8 mouse cellular contexts compared by ENCODE assay signal in the genomic region with DNA sequence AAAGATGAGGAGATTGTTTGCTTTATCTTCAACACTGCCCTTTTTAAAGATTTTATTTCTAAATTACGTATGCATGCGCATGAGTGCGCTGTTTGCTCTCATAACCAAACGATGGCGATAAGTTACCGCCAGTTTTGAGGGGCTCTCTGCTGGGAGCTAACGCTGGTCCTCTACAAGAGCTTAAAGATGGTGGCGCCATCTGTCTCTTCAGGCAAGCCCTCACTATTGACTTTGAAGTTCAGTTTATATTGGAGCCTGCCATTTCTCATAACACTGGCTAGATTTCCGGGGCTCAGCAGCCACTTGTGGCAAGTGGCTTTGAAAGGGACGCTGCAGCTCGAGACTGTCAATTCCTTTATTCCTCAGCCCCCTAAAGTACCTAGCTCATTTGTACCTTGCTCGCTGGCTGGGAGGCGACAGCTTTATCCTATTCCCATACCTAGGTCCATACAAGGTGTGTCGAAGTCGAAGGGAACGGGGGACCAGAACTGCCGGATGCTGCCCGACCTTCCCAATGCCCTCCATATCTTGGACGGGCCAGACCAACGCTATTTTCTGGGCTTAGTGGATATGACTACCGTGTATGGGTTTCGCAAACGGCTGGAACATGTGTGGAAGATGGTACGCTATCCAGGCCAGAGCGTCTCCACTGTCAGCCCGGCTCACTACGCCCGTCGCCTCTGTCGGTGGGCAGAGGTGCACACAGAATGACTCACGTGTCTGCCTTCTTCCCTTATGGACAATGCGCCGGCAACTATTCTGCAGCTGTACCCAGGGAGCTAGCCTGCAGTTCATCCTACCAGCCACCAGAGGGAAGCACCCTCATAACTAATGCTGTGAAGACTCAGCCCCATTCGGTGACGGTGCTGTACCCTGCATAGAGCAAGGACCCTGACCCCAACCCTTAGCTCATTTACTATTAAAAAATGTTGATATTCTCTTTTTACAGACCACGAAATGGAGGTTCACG. TPM values are rescaled to one million over a fixed set of nuclear protein-coding genes. Genes with fewer than 3 reads are reported as not detected.
A peak's percentile ranks its signal among the peaks of the same experiment; 100 is the strongest.
DNase-seq lines count a peak whose midpoint lies in the region; ATAC-seq lines count a peak whose summit lies in the region.

No protein-coding gene starts in this region.

- no peaks in the 10 kb centered on the region for H3K9me3 ChIP-seq in hindbrain, embryonic 14.5 days (ENCODE audit: control insufficient read depth, low read length)

- WGBS in hindbrain, embryonic 14.5 days: 14% methylated on average over 37 of the region's 37 CpGs

- H3K36me3 ChIP-seq in hindbrain, embryonic 14.5 days (replicated peaks; ENCODE audit: control insufficient read depth, insufficient read depth): no peaks in the 10 kb centered on the region

- no peak overlapping the region for H3K27ac ChIP-seq in hindbrain, embryonic 14.5 days

- peak overlapping the region; percentile 54 for H3K4me2 ChIP-seq in hindbrain, embryonic 14.5 days (replicated peaks)

- ATAC-seq in hindbrain, embryonic 14.5 days (ENCODE audit: low FRiP score): peak; percentile 70

- peak; percentile 87 for DNase-seq in adipocyte (ENCODE audit: low spot score)
- peak; percentile 40 to 82 for DNase-seq in cerebellum, postnatal 4 days (ENCODE audit: low spot score in 2 of 2)
- DNase-seq in gastrocnemius, adult 18-20 months (ENCODE audit: low spot score): peak; percentile 87
- peak; percentile 88 for DNase-seq in hindbrain, embryonic 14.5 days (ENCODE audit: low spot score)
- DNase-seq in layer of hippocampus, postnatal 36 days: peak; percentile 76 to 80
- DNase-seq in lung, postnatal 25 days (ENCODE audit: low spot score): peak; percentile 89
- peak; percentile 73 for DNase-seq in retina, postnatal 7 days (ENCODE audit: low read depth, low spot score)
- DNase-seq in urinary bladder, postnatal 25 days (ENCODE audit: low spot score): peak; percentile 72

- peak overlapping the region; percentile 21 for H3K4me3 ChIP-seq in hindbrain, embryonic 14.5 days (replicated peaks; ENCODE audit: low read length)

- H3K27me3 ChIP-seq in hindbrain, embryonic 14.5 days (ENCODE audit: control insufficient read depth, insufficient read depth, low read length): peaks cover 18% of the 10 kb centered on the region

- peak overlapping the region; percentile 50 for H3K9ac ChIP-seq in hindbrain, embryonic 14.5 days

- peaks cover 13% of the 10 kb centered on the region for H3K4me1 ChIP-seq in hindbrain, embryonic 14.5 days (replicated peaks; ENCODE audit: control insufficient read depth, insufficient read depth, low read length)

RNA-seq across cellular contexts. Expression of a gene that starts 3.8 kb away (rescaled TPM):
- 10 to 100 TPM; 13.5 to 19.8 TPM for total RNA-seq in gastrocnemius, adult 18-20 months (2021)
- polyA plus RNA-seq in hindbrain, embryonic 14.5 days (2014; fragmentation: Nextera tagmentation; extraction: Ambion mirVana): 32.3 and 36.8 TPM in 2 replicates
- total RNA-seq in layer of hippocampus, postnatal 36 days (2021): 10 to 100 TPM; 35.6 to 41.2 TPM

RNA-seq across cellular contexts. Expression of a gene that starts 7.6 kb away (rescaled TPM):
- total RNA-seq in gastrocnemius, adult 18-20 months (2021): not detected
- 0.48 and 0.81 TPM in 2 replicates for polyA plus RNA-seq in hindbrain, embryonic 14.5 days (2014; fragmentation: Nextera tagmentation; extraction: Ambion mirVana)
- total RNA-seq in layer of hippocampus, postnatal 36 days (2021): 1 to 10 TPM in 1 of 2 experiments, under 1 TPM in 1; 0.37 to 1.0 TPM

RNA-seq across cellular contexts. Expression of a gene that starts 8.5 kb away (rescaled TPM):
- not detected for total RNA-seq in gastrocnemius, adult 18-20 months (2021)
- 11.6 and 12.6 TPM in 2 replicates for polyA plus RNA-seq in hindbrain, embryonic 14.5 days (2014; fragmentation: Nextera tagmentation; extraction: Ambion mirVana)
- 1 to 10 TPM; 2.9 to 3.8 TPM for total RNA-seq in layer of hippocampus, postnatal 36 days (2021)

RNA-seq across cellular contexts. Expression of a gene that starts 12.5 kb away (rescaled TPM):
- 10 to 100 TPM; 11.7 to 12.6 TPM for total RNA-seq in gastrocnemius, adult 18-20 months (2021)
- 132 and 141 TPM in 2 replicates for polyA plus RNA-seq in hindbrain, embryonic 14.5 days (2014; fragmentation: Nextera tagmentation; extraction: Ambion mirVana)
- 10 to 100 TPM; 69.1 to 81.8 TPM for total RNA-seq in layer of hippocampus, postnatal 36 days (2021)

RNA-seq across cellular contexts. Expression of a gene that starts 16.4 kb away (rescaled TPM):
- total RNA-seq in gastrocnemius, adult 18-20 months (2021): 10 to 100 TPM; 47.0 to 52.2 TPM
- polyA plus RNA-seq in hindbrain, embryonic 14.5 days (2014; fragmentation: Nextera tagmentation; extraction: Ambion mirVana): 8.5 and 9.3 TPM in 2 replicates
- total RNA-seq in layer of hippocampus, postnatal 36 days (2021): 100 to 1,000 TPM; 114 to 117 TPM
